Mouse (Mus musculus) urinary bladder, adult 2 months (tissue): ENCODE measurements around the gene Amigo1. TPM values are rescaled to one million over a fixed set of nuclear protein-coding genes. Genes with fewer than 3 reads are reported as not detected.

ENCODE experiments used
- DNase-seq: peaks from one replicate; pipeline ENCODE4 v3.0.0; 2022; ENCODE audit warnings: low spot score
- polyA plus RNA-seq: library from polyadenylated mRNA; depleted of rRNA; stranded (reverse); fragments of >200 nt; gene quantifications from 2 replicates; pipeline ENCODE4 v1.2.3, GENCODE M21; 2012

Amigo1 gene
- polyA plus RNA-seq, 1 experiment, result 9.4 TPM

DNA sequence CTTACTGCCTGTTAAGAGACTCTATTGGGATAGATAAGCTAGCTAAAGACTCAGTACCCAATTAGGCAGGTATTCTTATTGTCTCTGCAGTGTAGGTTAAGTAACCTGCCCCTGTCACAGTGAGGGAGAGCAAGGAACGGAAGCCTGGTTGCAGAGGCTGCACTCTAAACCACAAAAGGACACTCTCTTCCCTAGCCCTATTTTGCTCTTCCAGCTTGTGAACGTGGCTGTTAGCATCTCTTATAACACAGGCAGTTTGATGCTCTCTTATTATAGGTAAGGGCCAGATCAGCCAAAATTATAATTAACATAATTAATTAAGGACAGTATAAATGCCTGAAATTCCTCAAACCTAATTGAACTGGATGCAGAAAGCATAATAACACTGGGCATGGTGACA is 5.6 kb upstream of the Amigo1 start:
- DNase-seq, result no peak

DNA sequence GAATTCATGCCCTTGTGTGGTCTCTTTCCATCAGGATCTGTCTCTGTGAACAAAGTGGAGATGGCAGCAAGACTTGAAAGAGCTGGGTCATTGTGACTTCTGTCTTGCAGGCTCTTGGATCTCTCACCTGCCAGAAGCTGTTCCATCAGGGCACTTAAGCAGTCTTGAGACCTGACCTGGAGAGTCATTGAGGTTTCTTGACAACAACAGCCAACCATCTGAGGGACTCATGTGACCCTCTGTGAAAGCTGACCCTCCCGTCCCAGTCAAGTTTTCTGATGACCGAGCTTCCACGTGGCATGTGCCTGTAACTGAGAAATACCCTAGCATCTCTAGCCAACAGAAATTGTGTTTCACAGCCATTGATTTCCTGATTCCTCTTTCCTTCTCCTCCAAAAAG is 1.4 kb upstream of the Amigo1 start:
- DNase-seq, result no peak

DNA sequence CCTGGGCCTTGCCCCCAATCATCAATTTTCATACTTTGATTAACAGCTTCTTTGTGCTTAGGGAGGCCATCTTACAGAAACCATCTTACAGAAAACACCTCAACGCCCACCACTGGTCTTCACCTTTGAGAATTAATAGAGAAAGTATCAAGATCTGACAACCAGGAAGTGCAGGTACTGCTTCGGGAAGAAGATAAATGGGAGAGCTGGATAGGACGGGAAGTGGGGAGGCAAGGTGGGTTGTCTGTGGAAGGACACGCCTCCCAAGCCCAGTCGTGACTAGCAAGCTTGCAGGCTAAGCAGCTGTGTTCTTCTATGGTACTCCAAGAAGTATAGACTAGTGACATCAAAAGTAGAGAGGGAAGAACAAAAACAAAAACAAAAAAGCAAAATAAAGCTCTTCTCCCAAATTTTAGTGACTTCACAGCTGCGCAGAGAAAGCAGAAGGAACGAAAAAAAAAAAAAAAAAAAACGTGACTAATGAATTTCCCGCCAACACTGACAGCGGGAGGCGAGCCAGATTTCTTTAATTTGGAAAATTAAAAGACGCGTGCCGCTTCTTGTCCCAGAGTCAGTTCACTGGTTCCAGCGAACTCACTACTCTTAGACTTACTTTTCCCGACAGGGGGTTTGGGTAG is 556 bp upstream of the Amigo1 start:
- DNase-seq, result no peak

DNA sequence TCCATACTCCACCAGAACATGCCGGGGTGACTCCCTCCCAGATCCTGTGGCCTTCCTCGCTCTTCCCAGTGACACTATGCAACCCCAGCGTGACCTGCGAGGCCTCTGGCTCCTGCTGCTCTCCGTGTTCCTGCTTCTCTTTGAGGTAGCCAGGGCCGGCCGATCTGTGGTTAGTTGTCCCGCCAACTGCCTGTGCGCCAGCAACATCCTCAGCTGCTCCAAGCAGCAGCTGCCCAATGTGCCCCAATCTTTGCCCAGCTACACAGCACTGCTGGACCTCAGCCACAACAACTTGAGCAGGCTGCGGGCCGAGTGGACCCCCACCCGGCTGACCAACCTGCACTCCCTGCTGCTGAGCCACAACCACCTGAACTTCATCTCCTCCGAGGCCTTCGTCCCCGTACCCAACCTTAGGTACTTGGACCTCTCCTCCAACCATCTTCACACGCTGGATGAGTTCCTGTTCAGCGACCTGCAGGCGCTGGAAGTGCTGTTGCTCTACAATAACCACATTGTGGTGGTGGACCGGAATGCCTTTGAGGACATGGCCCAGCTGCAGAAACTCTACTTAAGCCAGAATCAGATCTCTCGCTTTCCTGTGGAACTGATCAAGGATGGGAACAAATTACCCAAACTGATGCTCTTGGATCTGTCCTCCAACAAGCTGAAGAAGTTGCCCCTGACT is 1.1 kb downstream of the Amigo1 start:
- no peak for DNase-seq

DNA sequence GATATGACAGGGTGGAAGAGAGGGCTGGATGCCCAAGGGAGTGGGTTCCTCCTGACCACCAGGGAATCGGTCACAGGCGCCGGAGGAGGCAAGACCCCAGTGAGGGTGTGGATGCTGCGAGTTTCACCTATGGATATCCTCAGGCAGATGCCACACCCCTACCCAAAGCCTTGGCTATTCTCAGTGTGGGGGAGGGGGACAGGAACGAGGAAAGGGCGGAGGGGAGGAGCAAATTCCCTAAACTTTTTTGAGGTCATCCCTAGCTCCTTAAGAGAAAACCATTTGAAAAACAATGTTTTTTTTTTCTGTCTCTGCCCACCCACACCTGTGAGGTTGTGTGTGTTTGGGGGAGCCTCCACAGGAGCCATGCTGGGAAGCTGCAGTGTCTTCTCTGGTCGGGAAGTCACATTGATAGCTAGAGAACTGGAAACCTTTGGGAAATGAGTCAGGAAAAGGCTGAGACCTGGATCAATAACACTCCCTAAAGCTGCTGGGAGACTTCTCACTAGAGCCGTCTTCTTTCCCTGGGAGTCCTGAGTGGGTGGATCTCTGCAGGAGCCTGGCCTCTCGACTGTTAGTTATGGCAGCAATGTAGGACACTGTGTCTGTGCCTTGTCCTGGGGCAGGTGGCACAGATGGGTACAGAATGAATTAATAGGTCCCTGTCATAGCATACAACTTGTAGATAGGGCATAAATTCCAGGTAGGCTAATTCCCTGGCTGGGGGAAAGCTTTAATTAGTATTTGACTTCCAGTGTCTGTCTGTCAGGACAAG is 2.8 kb downstream of the Amigo1 start:
- no peak for DNase-seq

DNA sequence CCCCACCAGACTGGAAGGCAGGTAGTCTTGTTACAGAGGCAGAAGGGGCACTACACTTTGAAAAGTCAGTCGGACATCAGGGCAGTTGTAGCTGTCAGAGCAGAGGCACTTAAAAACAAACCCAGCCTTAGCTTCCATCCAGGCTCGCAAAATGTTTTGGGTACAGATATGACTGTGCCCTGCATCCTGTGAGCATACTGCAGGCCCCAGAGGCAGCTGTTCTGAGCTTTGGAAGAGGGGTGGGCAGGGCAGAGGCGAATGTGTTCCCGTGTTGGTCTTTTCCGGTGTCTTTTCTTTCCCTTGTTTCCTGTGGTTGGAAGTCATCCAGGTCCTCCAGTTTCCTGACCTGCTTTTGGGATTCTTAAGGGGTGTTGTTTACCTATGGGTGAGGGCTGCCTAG is 3.8 kb downstream of the Amigo1 start:
- DNase-seq, result no peak

DNA sequence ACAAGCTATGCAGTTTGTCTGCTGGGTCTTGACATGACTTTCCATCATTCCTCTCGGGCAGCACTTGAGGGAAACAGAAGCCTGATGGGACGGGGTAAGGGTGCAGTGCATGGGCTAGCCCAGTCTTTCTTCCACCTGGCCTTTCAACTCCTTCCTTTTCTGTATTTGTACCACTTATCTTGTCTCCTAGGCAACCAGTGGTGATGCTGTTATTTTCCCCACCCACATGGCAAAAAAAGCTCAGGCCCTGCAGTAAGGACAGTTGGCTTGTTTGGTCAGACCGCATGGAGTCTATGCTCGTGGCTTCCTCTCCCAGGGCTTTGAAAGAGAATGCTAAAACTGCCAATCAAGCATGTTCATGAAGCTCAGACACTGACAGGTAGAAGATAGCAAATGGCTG is 7.6 kb downstream of the Amigo1 start:
- no peak for DNase-seq

DNA sequence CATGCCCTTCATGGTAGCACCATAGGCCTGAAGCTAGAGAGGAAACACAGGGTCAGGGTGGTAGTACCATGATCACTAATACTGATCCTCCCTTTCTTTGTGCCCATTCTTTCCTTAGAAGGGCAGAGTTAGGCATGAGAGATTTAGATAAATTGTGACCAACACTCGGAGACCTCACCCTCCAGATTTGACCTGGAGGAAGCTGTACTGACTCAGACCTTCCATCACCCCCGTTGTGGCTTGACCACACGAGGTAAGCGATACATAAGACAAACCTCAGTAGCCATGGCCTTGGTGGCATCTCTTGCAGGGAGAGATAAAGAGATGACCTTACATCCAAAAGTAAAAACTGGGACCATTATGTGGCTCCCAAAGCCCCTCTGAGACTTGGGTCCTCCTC is 9.2 kb downstream of the Amigo1 start:
- DNase-seq, result no peak

DNA sequence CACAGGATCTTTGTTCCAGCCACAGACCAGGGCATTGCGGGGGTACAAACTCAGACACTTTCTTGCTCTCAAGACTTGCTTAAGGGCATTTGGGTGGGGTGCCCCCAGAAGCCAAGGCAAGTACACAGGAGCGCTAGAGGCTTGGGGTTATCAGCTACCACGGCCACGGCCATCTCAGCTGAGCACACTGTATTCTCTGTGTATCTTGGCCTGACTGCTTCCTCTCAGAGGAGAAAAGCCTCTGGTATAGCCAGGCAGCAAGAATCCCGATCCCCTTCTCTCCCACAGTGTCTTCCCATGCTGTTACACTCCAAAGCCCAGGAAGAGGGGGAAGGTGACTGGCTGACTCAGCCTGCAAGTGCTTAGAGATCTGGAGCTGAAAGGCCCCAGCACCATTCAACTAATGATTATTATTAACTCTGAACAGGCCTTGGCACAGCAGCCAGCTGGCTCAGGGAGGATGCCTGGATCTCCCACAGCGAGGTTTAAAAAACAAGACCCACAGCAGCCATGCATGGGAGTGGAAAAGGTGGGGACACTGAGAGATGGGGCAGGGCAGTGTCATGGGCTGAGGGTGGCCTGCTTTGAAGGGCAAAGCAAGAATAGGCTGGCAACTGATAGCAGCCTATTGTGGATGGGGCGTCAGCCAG is 9.9 kb downstream of the Amigo1 start:
- no peak for DNase-seq

DNA sequence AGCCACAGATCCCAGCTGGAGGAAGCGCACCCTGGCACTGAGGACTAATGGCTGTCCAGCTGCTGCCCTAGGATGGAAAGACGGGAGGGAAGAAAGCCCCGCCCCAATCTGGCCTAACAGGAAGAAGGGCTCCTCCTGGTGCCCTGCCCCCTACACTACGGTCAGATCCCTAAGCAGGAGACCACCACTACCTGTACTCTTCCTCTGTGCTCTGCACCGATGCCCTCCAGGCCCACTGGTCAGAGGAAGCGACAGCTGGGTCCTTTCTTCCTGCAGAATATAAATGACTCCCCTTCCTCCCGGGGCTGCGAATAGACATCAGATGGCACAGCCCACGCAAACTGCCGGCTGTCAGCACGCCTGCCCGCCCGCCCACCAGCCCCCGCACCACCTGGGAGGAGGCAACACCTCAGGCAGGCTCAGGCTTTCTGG is 10.9 kb downstream of the Amigo1 start:
- DNase-seq, result no peak

DNA sequence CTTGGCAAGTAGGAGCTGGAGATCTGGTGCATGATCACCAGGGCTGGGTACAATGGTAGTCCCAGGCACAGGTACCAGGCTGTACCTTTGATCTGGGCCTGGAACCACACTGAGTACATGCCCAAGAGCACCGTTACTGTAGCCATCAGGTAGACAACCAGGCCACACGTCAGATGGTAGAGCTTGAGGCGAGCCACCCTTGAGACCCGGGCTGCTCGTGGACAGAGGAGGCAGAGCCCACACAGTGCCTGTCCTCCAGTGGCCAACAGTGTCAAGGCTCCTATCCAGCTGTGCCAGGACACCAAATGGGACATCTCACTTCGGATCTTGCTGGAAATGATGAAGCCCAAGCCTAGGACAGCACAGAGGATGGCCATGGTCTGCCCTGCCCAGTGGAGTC is 13.1 kb downstream of the Amigo1 start:
- DNase-seq, result no peak

DNA sequence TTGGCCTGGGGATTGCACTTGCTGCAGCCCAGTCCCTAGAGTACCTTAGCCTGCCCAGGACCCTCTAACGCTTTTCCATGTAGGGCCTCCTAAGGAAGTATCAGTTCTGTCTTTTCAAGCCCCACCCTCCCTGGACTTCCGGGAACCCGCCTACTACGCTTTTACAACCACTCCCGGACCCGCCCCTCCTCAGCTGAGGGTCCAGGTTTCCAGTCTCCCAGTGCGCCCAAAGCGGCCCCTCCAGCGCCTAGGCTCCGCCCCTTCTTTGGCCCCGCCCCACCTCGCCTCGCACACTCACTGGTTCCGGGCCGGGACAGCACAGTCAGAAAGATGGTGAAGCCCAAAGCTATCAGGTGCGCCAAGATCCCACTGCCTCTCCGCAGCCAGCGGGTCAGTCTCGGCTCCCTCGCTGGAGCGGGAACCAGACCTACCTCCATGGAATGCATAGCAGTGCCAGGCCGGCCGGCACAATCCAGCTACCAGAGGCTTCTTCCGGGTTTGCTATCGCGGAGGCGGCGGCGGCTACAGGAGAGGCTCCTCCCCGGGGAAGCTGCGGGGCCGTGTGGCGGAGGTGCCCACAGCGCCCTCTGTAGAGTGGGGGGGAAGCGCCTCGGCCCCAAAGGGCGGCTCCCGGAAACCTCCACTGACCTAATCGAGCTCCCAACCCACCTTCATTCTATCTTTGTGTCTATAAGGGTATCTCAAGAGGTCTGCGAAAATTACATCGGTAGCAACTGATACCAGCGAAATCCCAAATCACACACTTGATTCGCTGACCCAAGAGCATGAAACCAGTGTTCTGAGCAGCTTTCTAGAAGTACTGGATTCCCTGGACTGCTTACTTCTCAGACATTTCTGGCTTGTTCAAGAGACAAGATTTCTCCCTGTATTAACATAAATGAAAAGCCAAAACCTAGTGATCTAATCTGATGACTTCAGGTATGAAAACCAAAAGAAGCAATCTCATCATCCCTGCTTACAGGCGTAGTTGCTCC is 14.5 kb downstream of the Amigo1 start, which contains the start of gene Cyb561d1:
TSS of gene Cyb561d1 (minus strand) at position 884 of the 995 bp plus-strand sequence.
- DNase-seq, result peak; percentile 92

DNA sequence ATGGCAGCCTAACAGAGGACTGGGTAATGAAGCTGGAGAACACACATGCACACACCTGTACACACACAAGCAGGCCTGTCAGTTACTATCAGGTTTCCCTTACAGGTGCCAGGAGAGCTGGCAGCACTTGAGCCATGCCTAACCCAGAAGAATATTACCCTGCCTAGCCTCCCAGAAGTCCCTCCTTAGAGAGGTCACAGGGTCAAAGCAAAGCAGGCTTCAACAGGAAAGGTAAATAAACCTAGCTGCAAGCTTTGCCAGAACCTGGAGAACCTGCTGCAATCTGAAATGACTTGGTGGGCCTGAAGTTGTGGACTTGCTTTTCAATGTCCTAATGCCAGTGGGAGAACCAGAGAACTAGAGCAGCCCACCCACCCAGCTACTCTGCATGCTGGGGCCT is 16.4 kb downstream of the Amigo1 start:
- DNase-seq, result no peak

DNA sequence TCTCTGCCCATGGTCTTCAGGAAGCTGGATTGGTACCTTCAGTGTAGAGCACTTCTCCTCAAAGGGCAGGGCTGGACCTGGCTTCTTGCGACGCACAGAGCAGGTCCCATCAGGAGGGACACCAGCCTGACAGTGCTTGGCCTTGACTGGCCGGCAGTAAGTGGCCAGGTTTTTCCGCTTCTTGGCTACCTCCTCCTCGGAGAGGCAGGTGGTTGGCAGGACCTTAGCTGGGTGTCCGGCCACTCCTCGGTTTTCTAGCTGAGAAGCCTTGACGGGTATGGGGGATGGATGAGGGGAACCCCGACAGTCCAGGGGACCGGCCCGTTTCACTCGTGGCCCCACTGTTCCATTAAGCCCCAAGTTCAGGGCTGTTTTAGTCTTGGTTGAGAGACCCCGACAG is 17.1 kb downstream of the Amigo1 start:
- DNase-seq, result no peak

DNA sequence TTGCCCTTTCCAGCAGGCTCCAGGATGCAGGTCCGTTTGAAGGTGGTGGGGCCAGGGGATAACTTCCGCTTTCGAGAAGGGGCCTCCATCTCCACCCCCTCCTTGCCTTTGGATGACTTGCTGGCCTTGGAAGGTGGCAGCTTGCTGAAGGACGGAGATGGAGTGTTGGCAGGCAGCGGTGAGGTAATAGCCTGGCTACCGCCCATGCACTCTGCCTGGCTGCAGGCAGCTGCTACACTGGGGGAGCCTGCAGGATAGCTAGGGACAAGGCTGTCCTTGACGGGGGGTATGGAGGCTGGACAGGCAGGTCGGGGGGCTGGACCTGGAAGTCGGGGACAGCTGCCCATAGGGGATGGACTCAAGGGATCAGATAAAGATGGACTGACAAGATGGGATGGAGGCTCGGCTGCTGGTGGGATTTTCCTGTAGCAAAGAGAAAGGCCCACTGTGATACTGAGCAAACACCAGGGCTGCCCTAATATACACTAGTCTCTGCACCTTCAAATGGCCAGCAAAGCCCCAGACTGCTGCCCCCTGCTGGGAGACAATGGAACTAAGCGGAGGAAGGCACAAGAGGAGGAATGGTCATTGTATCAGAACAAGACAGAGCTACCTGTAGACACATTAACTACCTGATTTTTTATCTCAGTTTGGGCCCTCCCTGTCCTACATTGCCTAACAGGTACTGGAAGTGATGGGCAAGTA is 17.6 kb downstream of the Amigo1 start:
- DNase-seq, result no peak

DNA sequence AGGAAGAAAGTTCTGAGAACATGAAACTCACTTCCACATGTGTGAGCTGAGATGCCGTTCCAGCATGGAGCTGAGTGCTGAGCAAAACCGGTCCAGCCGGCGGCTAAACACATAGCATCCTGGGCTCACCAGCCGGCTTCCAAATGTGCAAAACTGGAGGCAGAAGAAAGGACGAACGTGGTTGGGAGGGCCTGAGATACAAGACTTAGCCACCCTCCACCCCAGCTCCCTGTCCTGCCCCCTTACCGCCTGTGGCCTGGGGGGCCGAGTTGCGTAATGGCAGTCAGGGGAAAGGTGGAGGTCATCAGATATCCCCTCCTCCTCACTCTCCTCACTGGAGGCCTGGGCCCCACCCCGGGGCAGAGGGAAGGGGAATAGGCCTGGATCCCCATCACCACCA is 18.3 kb downstream of the Amigo1 start:
- peak; percentile 24 for DNase-seq

DNA sequence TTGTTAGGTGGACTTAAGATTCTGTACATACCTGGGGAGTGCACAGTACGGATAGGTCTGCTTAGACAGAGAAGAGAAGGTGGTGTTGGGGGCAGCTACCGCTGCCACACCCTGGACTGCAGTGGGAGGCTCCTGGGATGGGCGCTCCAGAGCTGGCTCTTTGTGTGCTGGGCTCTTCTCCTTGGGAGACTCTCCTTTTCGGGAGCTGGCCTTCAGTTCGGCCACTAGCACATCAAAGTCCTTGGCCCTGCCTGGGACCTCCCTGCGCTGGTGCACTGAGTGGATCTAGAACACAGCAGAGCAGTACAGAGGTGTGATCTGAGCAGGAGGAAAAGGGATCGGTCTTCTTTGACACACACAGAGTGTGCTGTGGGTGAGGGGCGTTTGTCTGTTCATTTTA is 19.5 kb downstream of the Amigo1 start:
- DNase-seq, result no peak

DNA sequence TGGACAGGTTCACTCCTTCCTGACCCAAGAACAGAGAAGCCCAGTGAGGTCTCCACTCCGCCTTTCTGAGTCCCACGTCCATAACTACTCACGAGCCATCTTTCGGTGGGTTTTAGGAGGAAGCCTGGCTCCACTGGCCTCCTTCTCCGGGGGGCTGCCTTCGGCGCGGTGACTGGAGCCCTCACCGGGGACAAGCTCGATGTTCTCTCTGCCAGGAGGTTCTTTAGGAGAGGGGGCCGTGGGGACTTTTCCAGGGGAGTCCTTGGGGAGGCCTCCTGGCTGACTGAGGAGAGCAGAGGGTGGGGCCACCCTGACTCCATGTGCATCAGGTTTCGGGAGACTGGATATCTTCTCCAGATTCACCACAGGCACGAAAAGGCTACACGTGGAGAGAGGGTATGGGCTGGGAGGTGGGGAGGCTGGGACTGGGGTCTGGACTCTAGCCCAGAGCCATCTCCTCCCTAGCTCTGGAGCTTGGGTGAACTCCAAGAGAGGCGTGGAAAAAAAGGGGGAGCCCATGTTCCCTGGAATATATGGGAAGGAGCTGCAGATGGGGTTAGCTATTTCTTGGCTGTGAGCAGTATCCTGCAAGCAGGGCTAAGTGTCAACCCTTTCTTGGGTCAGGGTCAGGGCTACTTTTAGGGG is 20.7 kb downstream of the Amigo1 start:
- DNase-seq, result no peak

DNA sequence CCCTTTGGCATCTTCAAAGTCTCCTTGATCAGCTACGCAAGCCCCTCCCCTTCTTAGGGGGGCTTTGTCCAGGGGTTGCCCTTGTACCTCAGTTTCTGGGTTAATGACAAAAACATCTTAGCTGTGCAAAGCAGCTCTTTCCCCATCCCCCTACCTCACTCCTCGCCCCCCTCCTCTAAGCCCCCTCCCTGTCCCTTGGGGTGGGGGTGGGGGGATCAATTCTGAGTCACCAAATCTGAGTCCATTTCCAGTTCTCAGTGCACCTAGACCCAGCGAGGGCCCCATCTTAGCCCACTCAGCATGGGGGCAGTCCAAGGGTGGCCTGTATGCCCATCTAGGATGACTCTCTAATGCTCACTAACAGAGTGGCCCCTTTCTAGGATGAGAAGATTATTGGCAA is 22.9 kb downstream of the Amigo1 start:
- no peak for DNase-seq

DNA sequence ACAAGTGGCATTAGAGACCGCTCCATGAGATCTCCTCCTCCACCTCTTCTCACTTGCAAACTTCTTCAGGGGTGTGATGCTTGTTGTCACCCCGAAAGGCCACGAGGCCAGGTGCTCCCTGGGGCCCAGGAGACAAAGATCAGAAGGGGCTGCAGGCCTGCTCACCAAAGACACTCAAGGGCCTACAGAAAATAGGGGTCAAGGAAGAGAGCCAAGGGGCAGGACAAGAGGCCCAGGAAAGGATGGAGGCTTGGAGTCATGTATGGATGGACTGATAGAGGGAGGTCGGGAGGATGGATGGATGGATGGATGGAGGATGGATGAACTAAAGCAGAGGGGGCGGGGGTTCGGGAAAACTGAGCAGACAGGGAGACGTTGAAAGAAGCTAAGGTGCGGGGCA is 23.4 kb downstream of the Amigo1 start:
- DNase-seq, result no peak
